Mouse (Mus musculus) liver, embryonic 15.5 days (tissue): ENCODE measurements around the gene Cyp2d22. TPM values are rescaled to one million over a fixed set of nuclear protein-coding genes. Genes with fewer than 3 reads are reported as not detected.

Experiments used
- ATAC-seq: fragments of 200-750 bp; cut with Nextera tagmentation; 2 replicates; pipeline ENCODE4 v1.8.0; 2017; ENCODE audit warnings: moderate number of reproducible peaks, mild to moderate bottlenecking, moderate library complexity; ENCODE audit not compliant: insufficient read depth
- H3K27ac ChIP-seq: fragments of 300-500 bp; sonication (generic); replicated peaks from 2 replicates; pipeline ENCODE4 v1.5.1; 2015; ENCODE audit warnings: mild to moderate bottlenecking, inconsistent platforms
- H3K27me3 ChIP-seq: fragments of 300-500 bp; sonication (generic); 2 replicates; pipeline ENCODE4 v1.6.1; 2015; ENCODE audit warnings: mild to moderate bottlenecking, inconsistent platforms
- H3K36me3 ChIP-seq: fragments of 300-500 bp; sonication (generic); replicated peaks from 2 replicates; pipeline ENCODE4 v1.6.1; 2015; ENCODE audit warnings: moderate library complexity, mild to moderate bottlenecking, inconsistent platforms
- H3K4me1 ChIP-seq: fragments of 300-500 bp; sonication (generic); replicated peaks from 2 replicates; pipeline ENCODE4 v1.6.1; 2015; ENCODE audit warnings: inconsistent platforms
- H3K4me2 ChIP-seq: fragments of 300-500 bp; sonication (generic); 2 replicates; pipeline ENCODE4 v1.6.1; 2015; ENCODE audit warnings: moderate library complexity, mild to moderate bottlenecking, inconsistent platforms
- H3K4me3 ChIP-seq: fragments of 300-500 bp; sonication (generic); replicated peaks from 2 replicates; pipeline ENCODE4 v1.5.1; 2015; ENCODE audit warnings: mild to moderate bottlenecking, inconsistent platforms
- H3K9ac ChIP-seq: fragments of 300-500 bp; sonication (generic); 2 replicates; pipeline ENCODE4 v1.6.1; 2015; ENCODE audit warnings: moderate library complexity, mild to moderate bottlenecking, inconsistent platforms
- H3K9me3 ChIP-seq: fragments of 300-500 bp; sonication (generic); replicated peaks from 2 replicates; pipeline ENCODE4 v1.6.1; 2016; ENCODE audit warnings: inconsistent platforms
- WGBS: fragments of 180-500 bp; shearing (Covaris S2); methylation state at CpG from one replicate; pipeline ENCODE4 v1.1.7; 2015; ENCODE audit warnings: mixed read lengths; ENCODE audit not compliant: insufficient replicate concordance; 5-methylcytosine and 5-hydroxymethylcytosine counted together
- microRNA-seq: library from miRNA; unstranded; fragments of <30 nt; microRNA quantifications from one replicate; pipeline ENCODE4, GENCODE M21; 2016
- polyA plus RNA-seq: library from polyadenylated mRNA; unstranded; fragments of >200 nt; fragmentation: Nextera tagmentation; extraction: Ambion mirVana; gene quantifications from 2 replicates; pipeline ENCODE4 v1.2.1, GENCODE M21; 2015

The Cyp2d22 gene
- polyA plus RNA-seq, 1 experiment from 2014 or later, result 19.1 TPM

GRCm38 (mm10) chr15:82338593-82339112 is 41.4 kb downstream of the Cyp2d22 start, which contains the start of the genes Naga, Pheta2 and Smdt1:
Gene Naga (minus strand): TSS chr15:82338925.
Gene Pheta2 (plus strand): TSS chr15:82338942.
Gene Smdt1 (plus strand): TSS chr15:82338959.
- WGBS, result under 1% methylated on average over 41 of the region's 41 CpGs
- H3K4me2 ChIP-seq, result peak within 1 kb of the TSS; percentile 84
- peak within 1 kb of the TSS; percentile 83 for H3K9ac ChIP-seq
- H3K4me1 ChIP-seq, result peaks cover 71% of the 10 kb centered on the region
- peak within 1 kb of the TSS; percentile 71 for H3K4me3 ChIP-seq
- no peaks in the 10 kb centered on the region for H3K9me3 ChIP-seq
- peaks cover 40% of the 10 kb centered on the region for H3K36me3 ChIP-seq
- ATAC-seq, result peak; percentile 77
- no peaks in the 10 kb centered on the region for H3K27me3 ChIP-seq
- H3K27ac ChIP-seq, result peak within 1 kb of the TSS; percentile 100

- H3K27ac ChIP-seq, result peak overlapping the region; percentile 100
These were observed 42.2 kb downstream of the Cyp2d22 start for GRCm38 (mm10) chr15:82337875-82338274.

GRCm38 (mm10) chr15:82336629-82337028 is 43.4 kb downstream of the Cyp2d22 start:
- H3K36me3 ChIP-seq, result peaks cover 52% of the 10 kb centered on the region
- H3K27ac ChIP-seq, result peak overlapping the region; percentile 19; the same call in 1 of the 2 replicates
- H3K9ac ChIP-seq, result peak overlapping the region; percentile 66; the same call in 1 of the 2 replicates
- H3K9me3 ChIP-seq, result no peaks in the 10 kb centered on the region
- ATAC-seq, result no peak
- 89% methylated on average over 12 of the region's 12 CpGs for WGBS
- H3K4me3 ChIP-seq, result peak overlapping the region; percentile 67; the same call in 1 of the 2 replicates
- H3K27me3 ChIP-seq, result no peaks in the 10 kb centered on the region
- peak overlapping the region; percentile 84 for H3K4me2 ChIP-seq
- H3K4me1 ChIP-seq, result peaks cover 52% of the 10 kb centered on the region

More at GRCm38 (mm10) chr15:82337875-82338274, 42.2 kb downstream of the Cyp2d22 start:
- no peaks in the 10 kb centered on the region for H3K9me3 ChIP-seq
- peaks cover 63% of the 10 kb centered on the region for H3K4me1 ChIP-seq
- H3K36me3 ChIP-seq, result peaks cover 40% of the 10 kb centered on the region
- peak overlapping the region; percentile 67 for H3K4me3 ChIP-seq
- ATAC-seq, result no peak
- H3K27me3 ChIP-seq, result no peaks in the 10 kb centered on the region
- H3K4me2 ChIP-seq, result peak overlapping the region; percentile 84
- H3K9ac ChIP-seq, result peak overlapping the region; percentile 66
- 3% methylated on average over 4 of the region's 4 CpGs for WGBS

- Histone ChIP-seq H3K9ac (no peak overlapping the region), H3K27ac (no peak overlapping the region), H3K36me3 (peaks cover 67% of the 10 kb centered on the region), H3K4me2 (no peak overlapping the region), H3K4me3 (no peak overlapping the region), H3K4me1 (peaks cover 43% of the 10 kb centered on the region), H3K9me3 (no peaks in the 10 kb centered on the region), H3K27me3 (no peaks in the 10 kb centered on the region)
- 89% methylated on average over 4 of the region's 4 CpGs for WGBS
- no peak for ATAC-seq
These were observed 44.9 kb downstream of the Cyp2d22 start for GRCm38 (mm10) chr15:82335194-82335593.

- 53% methylated on average over 2 of the region's 2 CpGs for WGBS
- peaks cover 4% of the 10 kb centered on the region; the same call in 1 of the 2 replicates for H3K27me3 ChIP-seq
- H3K9ac ChIP-seq, result no peak overlapping the region
- peaks cover 10% of the 10 kb centered on the region for H3K4me1 ChIP-seq
- H3K4me3 ChIP-seq, result no peak overlapping the region
- no peak overlapping the region for H3K27ac ChIP-seq
- H3K9me3 ChIP-seq, result no peaks in the 10 kb centered on the region
- no peak overlapping the region for H3K4me2 ChIP-seq
- no peak for ATAC-seq
- H3K36me3 ChIP-seq, result peaks cover 19% of the 10 kb centered on the region
These were observed 54.7 kb downstream of the Cyp2d22 start for GRCm38 (mm10) chr15:82325382-82325781.

- Histone ChIP-seq H3K9ac (no peak overlapping the region), H3K4me2 (no peak overlapping the region), H3K36me3 (no peaks in the 10 kb centered on the region), H3K4me1 (peaks cover 5% of the 10 kb centered on the region; the same call in 1 of the 2 replicates), H3K9me3 (no peaks in the 10 kb centered on the region), H3K4me3 (no peak overlapping the region), H3K27ac (no peak overlapping the region), H3K27me3 (peaks cover 4% of the 10 kb centered on the region; the same call in 1 of the 2 replicates)
- no peak for ATAC-seq
- WGBS, result 76% methylated on average over 8 of the region's 8 CpGs
These were observed 57.9 kb downstream of the Cyp2d22 start for GRCm38 (mm10) chr15:82322195-82322594.

Small RNA genes lying within 50 kb of the gene (microRNA-seq; reads per million reads assigned to microRNA genes)
- gene Gm25990 (not detected), gene Gm27331 (not detected), gene Mir7684 (not detected)

Other genes with a start within 250 kb of the Cyp2d22 start
- gene Srebf2, start 233.1 kb downstream of the Cyp2d22 start, polyA plus RNA-seq, result 53.6 and 61.3 TPM in 2 replicates
- gene Shisa8, start 167.4 kb downstream of the Cyp2d22 start, polyA plus RNA-seq, result 0.08 and 0.12 TPM in 2 replicates
- 0.40 and 0.79 TPM in 2 replicates for gene Tnfrsf13c, start 155.9 kb downstream of the Cyp2d22 start, polyA plus RNA-seq
- gene Cenpm, start 135.5 kb downstream of the Cyp2d22 start, polyA plus RNA-seq, result 32.8 and 33.7 TPM in 2 replicates
- gene 1500009C09Rik, start 127.9 kb downstream of the Cyp2d22 start, polyA plus RNA-seq, result not detected in 2 replicates
- 0.12 and 0.16 TPM in 2 replicates for gene Sept3, start 105.4 kb downstream of the Cyp2d22 start, polyA plus RNA-seq
- gene Wbp2nl, start 81.3 kb downstream of the Cyp2d22 start, polyA plus RNA-seq, result 0.06 and 0.08 TPM in 2 replicates
- 43.4 and 48.6 TPM in 2 replicates for gene Naga, start 41.3 kb downstream of the Cyp2d22 start, polyA plus RNA-seq
- 43.9 and 47.9 TPM in 2 replicates for gene Pheta2, start 41.3 kb downstream of the Cyp2d22 start, polyA plus RNA-seq
- 176 TPM in 2 replicates for gene Smdt1, start 41.3 kb downstream of the Cyp2d22 start, polyA plus RNA-seq
- gene Ndufa6, start 25.9 kb downstream of the Cyp2d22 start, polyA plus RNA-seq, result 272 and 310 TPM in 2 replicates
- 0.10 TPM in 1 of 2 replicates, not detected in the other for gene Cyp2d11, start 13.8 kb upstream of the Cyp2d22 start, polyA plus RNA-seq
- gene Cyp2d10, start 26.9 kb upstream of the Cyp2d22 start, polyA plus RNA-seq, result 52.7 and 71.7 TPM in 2 replicates
- 2.6 and 4.3 TPM in 2 replicates for gene Cyp2d9, start 53.2 kb upstream of the Cyp2d22 start, polyA plus RNA-seq
- gene Cyp2d12, start 174.8 kb upstream of the Cyp2d22 start, polyA plus RNA-seq, result not detected in 2 replicates
- not detected in 2 replicates for gene Cyp2d34, start 240.7 kb upstream of the Cyp2d22 start, polyA plus RNA-seq